Mouse (Mus musculus): ENCODE measurements around the gene Glis2. TPM values are rescaled to one million over a fixed set of nuclear protein-coding genes. Genes with fewer than 3 reads are reported as not detected.
A peak's percentile ranks its signal among the peaks of the same experiment; 100 is the strongest.
"Not testable (repeated sequence)": the region's sequence is repeated elsewhere in the genome, so short reads cannot be mapped to it uniquely, and the experiment has no call there.

Glis2 gene
- total RNA-seq, 1 experiment from 2014 or later: 1.7 TPM

- ATAC-seq (replicated peaks in 1 of 2; ENCODE audit: insufficient read depth in 1 of 2, low FRiP score in 2 of 2, low TSS enrichment in 1 of 2, low read depth in 1 of 2, poor library complexity in 2 of 2, severe bottlenecking in 2 of 2): no peak
These were observed 23.8 kb upstream of the Glis2 start for GRCm38 (mm10) chr16:4570737-4571136.

GRCm38 (mm10) chr16:4576038-4576437, 18.5 kb upstream of the Glis2 start:
- ATAC-seq (replicated peaks in 1 of 2; ENCODE audit: insufficient read depth in 1 of 2, low FRiP score in 2 of 2, low TSS enrichment in 1 of 2, low read depth in 1 of 2, poor library complexity in 2 of 2, severe bottlenecking in 2 of 2): no peak

- peak; percentile 92 to 95 for ATAC-seq (replicated peaks in 1 of 2; ENCODE audit: insufficient read depth in 1 of 2, low FRiP score in 2 of 2, low TSS enrichment in 1 of 2, low read depth in 1 of 2, poor library complexity in 2 of 2, severe bottlenecking in 2 of 2)
These were observed 17.6 kb upstream of the Glis2 start for GRCm38 (mm10) chr16:4576873-4577272.

GRCm38 (mm10) chr16:4578630-4579029, 15.9 kb upstream of the Glis2 start:
- ATAC-seq (replicated peaks in 1 of 2; ENCODE audit: insufficient read depth in 1 of 2, low FRiP score in 2 of 2, low TSS enrichment in 1 of 2, low read depth in 1 of 2, poor library complexity in 2 of 2, severe bottlenecking in 2 of 2): peak in 1 of 2 experiments; percentile 27; a peak in 1 of 4 replicates

- not testable (repeated sequence) for ATAC-seq (replicated peaks in 1 of 2; ENCODE audit: insufficient read depth in 1 of 2, low FRiP score in 2 of 2, low TSS enrichment in 1 of 2, low read depth in 1 of 2, poor library complexity in 2 of 2, severe bottlenecking in 2 of 2)
These were observed 13.3 kb upstream of the Glis2 start for GRCm38 (mm10) chr16:4581179-4581578.

GRCm38 (mm10) chr16:4583807-4584206, 10.7 kb upstream of the Glis2 start:
- peak; percentile 25 to 58; a peak in 2 of 4 replicates for ATAC-seq (replicated peaks in 1 of 2; ENCODE audit: insufficient read depth in 1 of 2, low FRiP score in 2 of 2, low TSS enrichment in 1 of 2, low read depth in 1 of 2, poor library complexity in 2 of 2, severe bottlenecking in 2 of 2)

GRCm38 (mm10) chr16:4584438-4584837, 10.1 kb upstream of the Glis2 start:
- no peak for ATAC-seq (replicated peaks in 1 of 2; ENCODE audit: insufficient read depth in 1 of 2, low FRiP score in 2 of 2, low TSS enrichment in 1 of 2, low read depth in 1 of 2, poor library complexity in 2 of 2, severe bottlenecking in 2 of 2)

GRCm38 (mm10) chr16:4585642-4586530, 8.6 kb upstream of the Glis2 start:
- peak in 1 of 2 experiments; percentile 4; a peak in 1 of 4 replicates for ATAC-seq (replicated peaks in 1 of 2; ENCODE audit: insufficient read depth in 1 of 2, low FRiP score in 2 of 2, low TSS enrichment in 1 of 2, low read depth in 1 of 2, poor library complexity in 2 of 2, severe bottlenecking in 2 of 2)

- ATAC-seq (replicated peaks in 1 of 2; ENCODE audit: insufficient read depth in 1 of 2, low FRiP score in 2 of 2, low TSS enrichment in 1 of 2, low read depth in 1 of 2, poor library complexity in 2 of 2, severe bottlenecking in 2 of 2): peak; percentile 95 to 96
These were observed 7.9 kb upstream of the Glis2 start for GRCm38 (mm10) chr16:4586531-4587123.

- ATAC-seq (replicated peaks in 1 of 2; ENCODE audit: insufficient read depth in 1 of 2, low FRiP score in 2 of 2, low TSS enrichment in 1 of 2, low read depth in 1 of 2, poor library complexity in 2 of 2, severe bottlenecking in 2 of 2): no peak
These were observed 6.8 kb upstream of the Glis2 start for GRCm38 (mm10) chr16:4587516-4588210.

GRCm38 (mm10) chr16:4590236-4590635, 4.3 kb upstream of the Glis2 start:
- ATAC-seq (replicated peaks in 1 of 2; ENCODE audit: insufficient read depth in 1 of 2, low FRiP score in 2 of 2, low TSS enrichment in 1 of 2, low read depth in 1 of 2, poor library complexity in 2 of 2, severe bottlenecking in 2 of 2): no peak

- peak; percentile 23 to 65; a peak in 1 of 4 replicates for ATAC-seq (replicated peaks in 1 of 2; ENCODE audit: insufficient read depth in 1 of 2, low FRiP score in 2 of 2, low TSS enrichment in 1 of 2, low read depth in 1 of 2, poor library complexity in 2 of 2, severe bottlenecking in 2 of 2)
These were observed 1.3 kb upstream of the Glis2 start for GRCm38 (mm10) chr16:4592909-4593875.

GRCm38 (mm10) chr16:4594814-4595526, 457 bp downstream of the Glis2 start:
- peak; percentile 23 to 31; a peak in 1 of 4 replicates for ATAC-seq (replicated peaks in 1 of 2; ENCODE audit: insufficient read depth in 1 of 2, low FRiP score in 2 of 2, low TSS enrichment in 1 of 2, low read depth in 1 of 2, poor library complexity in 2 of 2, severe bottlenecking in 2 of 2)

GRCm38 (mm10) chr16:4595527-4595963, 1.0 kb downstream of the Glis2 start:
- ATAC-seq (replicated peaks in 1 of 2; ENCODE audit: insufficient read depth in 1 of 2, low FRiP score in 2 of 2, low TSS enrichment in 1 of 2, low read depth in 1 of 2, poor library complexity in 2 of 2, severe bottlenecking in 2 of 2): no peak

GRCm38 (mm10) chr16:4596141-4596728, 1.7 kb downstream of the Glis2 start:
- ATAC-seq (replicated peaks in 1 of 2; ENCODE audit: insufficient read depth in 1 of 2, low FRiP score in 2 of 2, low TSS enrichment in 1 of 2, low read depth in 1 of 2, poor library complexity in 2 of 2, severe bottlenecking in 2 of 2): no peak

- no peak for ATAC-seq (replicated peaks in 1 of 2; ENCODE audit: insufficient read depth in 1 of 2, low FRiP score in 2 of 2, low TSS enrichment in 1 of 2, low read depth in 1 of 2, poor library complexity in 2 of 2, severe bottlenecking in 2 of 2)
These were observed 2.3 kb downstream of the Glis2 start for GRCm38 (mm10) chr16:4596836-4597235.

Data from hematopoietic stem cell, adult 5-6 weeks (primary cell).